Mouse (Mus musculus) CH12.LX (cell line): ENCODE measurements at regions not wholly inside any gene's neighbourhood (a gene's known extent, or its start where the extent isn't known, plus 50 kb on each side); places are given as distances from the start of the nearest gene placed in this dataset.

ENCODE experiments used
- HCFC1 ChIP-seq: IDR thresholded peaks from 2 replicates; pipeline ENCODE4 v1.6.1; 2012; ENCODE audit warnings: low read depth, mild to moderate bottlenecking, inconsistent platforms, low read length, improper control_type of control experiment
- NRF1 ChIP-seq: IDR thresholded peaks from 2 replicates; pipeline ENCODE4 v1.6.1; 2014; ENCODE audit warnings: low read depth, mild to moderate bottlenecking, inconsistent platforms, low read length, improper control_type of control experiment, moderate library complexity
- POLR2A ChIP-seq: IDR thresholded peaks from 2 replicates; pipeline ENCODE4 v1.6.1; 2011; ENCODE audit warnings: low read depth, mild to moderate bottlenecking, improper control_type of control experiment, low read length
- UBTF ChIP-seq: IDR thresholded peaks from 2 replicates; pipeline ENCODE4 v1.6.1; 2012; ENCODE audit warnings: low read depth, mild to moderate bottlenecking, inconsistent platforms, low read length, improper control_type of control experiment, moderate library complexity
- USF1 ChIP-seq: IDR thresholded peaks from 2 replicates; pipeline ENCODE4 v1.6.1; 2014; ENCODE audit warnings: low read depth, mild to moderate bottlenecking, inconsistent platforms, low read length, improper control_type of control experiment
- ZC3H11A ChIP-seq: IDR thresholded peaks from 2 replicates; pipeline ENCODE4 v1.6.1; 2012; ENCODE audit warnings: low read depth, mild to moderate bottlenecking, inconsistent platforms, low read length, improper control_type of control experiment

DNA sequence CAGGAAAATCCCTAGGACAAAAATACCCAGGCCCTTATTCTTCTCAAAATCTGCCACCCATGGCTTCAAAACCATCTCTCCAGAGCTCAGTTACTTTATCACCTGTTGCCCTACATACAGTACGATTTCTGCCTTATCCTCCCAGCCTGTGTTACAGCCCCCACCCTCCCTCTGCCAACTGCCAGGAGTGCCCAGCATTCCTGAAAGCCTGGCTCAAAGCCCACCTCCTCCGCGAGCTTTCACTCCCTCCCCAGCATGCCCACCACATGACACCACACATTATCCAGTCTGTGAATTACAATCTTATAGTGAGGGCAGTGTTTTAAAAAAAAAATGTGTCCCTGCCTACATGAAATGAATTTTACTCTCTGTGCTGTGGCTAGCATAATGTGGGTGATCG is 320.3 kb upstream of the Slc24a5 start:
- no peak for TF ChIP-seq USF1
- no peak for TF ChIP-seq POLR2A
- no peak for TF ChIP-seq HCFC1
- no peak for TF ChIP-seq ZC3H11A
- TF ChIP-seq NRF1 = no peak
- no peak for TF ChIP-seq UBTF
